Mouse (Mus musculus) bone marrow, adult 2 months (tissue): ENCODE results near the gene Wwp2.

Experiments
- CTCF ChIP-seq: fragments of 200-500 bp; IDR thresholded peaks from 2 replicates; pipeline ENCODE4 v1.5.1; 2011; ENCODE audit warnings: low read length, control low read depth; ENCODE audit not compliant: control insufficient read depth, insufficient read depth
- POLR2A ChIP-seq: fragments of 200-500 bp; IDR thresholded peaks from 2 replicates; pipeline ENCODE4 v1.6.1; 2011; ENCODE audit warnings: low read depth, mild to moderate bottlenecking, control low read depth, low read length, borderline replicate concordance; ENCODE audit not compliant: control insufficient read depth

DNA sequence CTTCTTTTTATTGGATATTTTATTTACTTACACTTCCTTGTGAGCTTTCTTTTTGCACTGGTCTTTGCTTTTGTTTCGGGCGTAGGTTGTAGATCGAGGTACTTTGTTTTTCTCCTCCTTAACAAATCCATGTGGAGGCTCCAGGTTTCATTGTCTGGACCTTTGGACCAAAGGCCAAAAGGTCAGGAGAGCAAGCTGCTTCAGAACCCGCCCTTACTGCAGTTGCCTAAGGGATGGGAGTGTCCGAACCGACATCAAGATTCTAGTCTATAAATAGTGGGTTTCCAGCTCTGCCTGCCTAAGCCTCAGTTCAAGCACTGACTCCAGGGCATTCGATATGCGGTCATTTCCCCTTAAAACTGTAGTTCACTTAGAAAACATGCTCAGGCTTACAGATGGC, 13.0 kb downstream of the Wwp2 start:
- no peak for TF ChIP-seq CTCF
- TF ChIP-seq POLR2A, result no peak
